In genomic region chr12:33028109-33028691, GRCm38 (mm10) we compare ENCODE assay signal across 11 mouse cellular contexts.
DNase-seq lines count a peak whose midpoint lies in the region; ATAC-seq and TF ChIP-seq lines count a peak whose summit lies in the region.
"Had no signal": no experiment of that assay in that cellular context is flagged by ENCODE, and none has a peak within 500 bp of the region (broad histone marks: within the 10 kb centered on the region; RNA-seq: fewer than 3 reads in every experiment).

No protein-coding gene starts in this region.

- no peak overlapping the region for H3K9ac ChIP-seq in liver, embryonic 14.5 days (replicated peaks)
- H3K9ac ChIP-seq in liver, embryonic 12.5 days = no peak overlapping the region
- H3K9ac ChIP-seq in hindbrain, postnatal 0 days (replicated peaks; ENCODE audit: low read length) = no peak overlapping the region

- TF ChIP-seq EP300 in liver, embryonic 14.5 days (IDR thresholded peaks at IDR 0.05; ENCODE audit: low read depth) = no peak

- H3K4me2 ChIP-seq in liver, embryonic 14.5 days (ENCODE audit: low read depth) = no peak overlapping the region
- no peak overlapping the region for H3K4me2 ChIP-seq in liver, embryonic 12.5 days
- no peak overlapping the region for H3K4me2 ChIP-seq in hindbrain, postnatal 0 days (ENCODE audit: low read depth, low read length)

- intact Hi-C loops in gastrocnemius, adult 2 months (cut with DNase I) = loop anchor here (5.0 kb wide), 1 partner anchor 239 kb away; no protein-coding TSS in a partner anchor
- intact Hi-C loops in gastrocnemius, postnatal 36 days (cut with DNase I) = loop anchor here (5.0 kb wide), 2 partner anchors 239 to 354 kb away; no protein-coding TSS in a partner anchor

- WGBS in liver, embryonic 14.5 days (ENCODE audit: insufficient replicate concordance) = 48% methylated on average over 10 of the region's 10 CpGs
- 43% methylated on average over 10 of the region's 10 CpGs for WGBS in liver, embryonic 12.5 days (ENCODE audit: insufficient replicate concordance)
- WGBS in hindbrain, postnatal 0 days = 57% methylated on average over 10 of the region's 10 CpGs

- H3K4me3 ChIP-seq in gastrocnemius, adult 2 months = no peak overlapping the region
- H3K4me3 ChIP-seq in liver, embryonic 14.5 days (ENCODE audit: insufficient read depth in 1 of 2, low read depth in 2 of 2, low read length in 2 of 2) = no peak overlapping the region
- H3K4me3 ChIP-seq in liver, embryonic 12.5 days = no peak overlapping the region
- peak overlapping the region; percentile 64 for H3K4me3 ChIP-seq in E14TG2a.4 (replicated peaks; ENCODE audit: low read length)
- H3K4me3 ChIP-seq in hindbrain, postnatal 0 days (ENCODE audit: low read length) = no peak overlapping the region

- H3K4me1 ChIP-seq in liver, embryonic 14.5 days (replicated peaks; ENCODE audit: control insufficient read depth in 2 of 2, insufficient read depth in 2 of 2, low read length in 1 of 2) = no peaks in the 10 kb centered on the region
- H3K4me1 ChIP-seq in liver, embryonic 12.5 days = no peaks in the 10 kb centered on the region
- H3K4me1 ChIP-seq in E14TG2a.4 (replicated peaks; ENCODE audit: low read depth, low read length) = peaks cover 21% of the 10 kb centered on the region
- no peaks in the 10 kb centered on the region; the same call in 1 of the 2 replicates for H3K4me1 ChIP-seq in hindbrain, postnatal 0 days (ENCODE audit: insufficient read depth, low read length)

- ATAC-seq in liver, embryonic 14.5 days (ENCODE audit: insufficient read depth) = no peak
- no peak for ATAC-seq in liver, embryonic 12.5 days
- ATAC-seq in hindbrain, postnatal 0 days = no peak

- no peaks in the 10 kb centered on the region for H3K9me3 ChIP-seq in liver, embryonic 14.5 days (ENCODE audit: control insufficient read depth, low read length)
- no peaks in the 10 kb centered on the region for H3K9me3 ChIP-seq in liver, embryonic 12.5 days (replicated peaks)
- no peaks in the 10 kb centered on the region for H3K9me3 ChIP-seq in E14TG2a.4 (ENCODE audit: low read length)
- no peaks in the 10 kb centered on the region for H3K9me3 ChIP-seq in hindbrain, postnatal 0 days (ENCODE audit: low read length)

- H3K36me3 ChIP-seq in liver, embryonic 14.5 days (replicated peaks; ENCODE audit: control insufficient read depth, insufficient read depth, low read depth) = no peaks in the 10 kb centered on the region
- H3K36me3 ChIP-seq in liver, embryonic 12.5 days = no peaks in the 10 kb centered on the region
- no peaks in the 10 kb centered on the region for H3K36me3 ChIP-seq in E14TG2a.4 (ENCODE audit: insufficient read depth, low read length)
- no peaks in the 10 kb centered on the region for H3K36me3 ChIP-seq in hindbrain, postnatal 0 days (ENCODE audit: insufficient read depth, low read length)

- no peak overlapping the region for H3K27ac ChIP-seq in gastrocnemius, adult 2 months
- no peak overlapping the region for H3K27ac ChIP-seq in liver, embryonic 14.5 days
- no peak overlapping the region for H3K27ac ChIP-seq in liver, embryonic 12.5 days
- no peak overlapping the region for H3K27ac ChIP-seq in hindbrain, postnatal 0 days

- DNase-seq in gastrocnemius, adult 2 months = no peak
- DNase-seq in gastrocnemius, postnatal 36 days = no peak
- no peak for DNase-seq in liver, embryonic 14.5 days (ENCODE audit: low read depth in 3 of 3, low spot score in 3 of 3)
- DNase-seq in hindbrain, postnatal 0 days (ENCODE audit: low spot score) = no peak
- DNase-seq in adrenal gland, adult 8-10 months = no peak
- no peak for DNase-seq in heart, adult 8-10 months (ENCODE audit: low spot score)
- DNase-seq: adrenal gland, postnatal 10 days; cerebellum, adult 9-10 months; right cerebral cortex, adult 18-20 months had no signal

- peak; percentile 53 for TF ChIP-seq CTCF in gastrocnemius, adult 2 months (IDR thresholded peaks at IDR 0.05)
- 0 out of 2 replicates have a peak, but pooled peaks have one; percentile 9 for TF ChIP-seq CTCF in liver, embryonic 14.5 days (IDR thresholded peaks at IDR 0.05; ENCODE audit: low read depth)
- peak; percentile 36 for TF ChIP-seq CTCF in E14TG2a.4 (conservative IDR thresholded peaks at IDR 0.05; ENCODE audit: low read length)
- peak; percentile 60 for TF ChIP-seq CTCF in hindbrain, postnatal 0 days (IDR thresholded peaks at IDR 0.05; ENCODE audit: low read depth)

- H3K27me3 ChIP-seq in liver, embryonic 14.5 days (ENCODE audit: control insufficient read depth, insufficient read depth, low read length) = no peaks in the 10 kb centered on the region
- peaks cover 16% of the 10 kb centered on the region for H3K27me3 ChIP-seq in liver, embryonic 12.5 days (replicated peaks)
- peaks cover 63% of the 10 kb centered on the region for H3K27me3 ChIP-seq in E14TG2a.4 (ENCODE audit: insufficient read depth, low read length)
- H3K27me3 ChIP-seq in hindbrain, postnatal 0 days (ENCODE audit: insufficient read depth, low read length) = no peaks in the 10 kb centered on the region

Comparison
In these comparisons a context has a peak if more than half of its experiments do, and no peak if none do; other contexts are left out.
1. CTCF ChIP-seq: peak in every context shown above with its lines; median percentile 60 in hindbrain, postnatal 0 days; 53 in gastrocnemius, adult 2 months; 36 in E14TG2a.4; 9 in liver, embryonic 14.5 days.